Mouse (Mus musculus) liver (tissue): ENCODE measurements around the gene Ndufb10.

ENCODE experiments used
- DNase-seq: peaks from one replicate; pipeline ENCODE4 v3.0.0-alpha.2; 2020; ENCODE audit warnings: mixed read lengths

Ndufb10 gene

GRCm38 (mm10) chr17:24724184-24724583 is at the start of gene Ndufb10:
Gene Ndufb10, minus strand, starts transcription at chr17:24724478.
- peak; percentile 98 for DNase-seq

GRCm38 (mm10) chr17:24773241-24773640 is 49.0 kb upstream of the Ndufb10 start:
- DNase-seq: peak; percentile 18

- no peak for DNase-seq
Measured at GRCm38 (mm10) chr17:24769146-24769545, 44.9 kb upstream of the Ndufb10 start.

GRCm38 (mm10) chr17:24766266-24766875 is 42.1 kb upstream of the Ndufb10 start:
- no peak for DNase-seq

- DNase-seq: no peak
Measured at GRCm38 (mm10) chr17:24765016-24765905, 41.0 kb upstream of the Ndufb10 start.

- DNase-seq: no peak
Measured at GRCm38 (mm10) chr17:24761121-24761520, 36.8 kb upstream of the Ndufb10 start.

- no peak for DNase-seq
Measured at GRCm38 (mm10) chr17:24757394-24757793, 33.1 kb upstream of the Ndufb10 start.

- DNase-seq: peak; percentile 52
Measured at GRCm38 (mm10) chr17:24752415-24753394, 28.4 kb upstream of the Ndufb10 start, which contains the start of gene Hs3st6. Gene Hs3st6, plus strand, starts transcription at chr17:24752988.

GRCm38 (mm10) chr17:24751528-24751927 is 27.2 kb upstream of the Ndufb10 start:
- DNase-seq: no peak

GRCm38 (mm10) chr17:24746986-24747385 is 22.7 kb upstream of the Ndufb10 start:
- no peak for DNase-seq

- peak; percentile 81 for DNase-seq
Measured at GRCm38 (mm10) chr17:24745526-24746497, 21.5 kb upstream of the Ndufb10 start.

GRCm38 (mm10) chr17:24744381-24744780 is 20.1 kb upstream of the Ndufb10 start:
- DNase-seq: no peak

GRCm38 (mm10) chr17:24743896-24744295 is 19.6 kb upstream of the Ndufb10 start:
- no peak for DNase-seq

GRCm38 (mm10) chr17:24742307-24742706 is 18.0 kb upstream of the Ndufb10 start:
- DNase-seq: no peak

- DNase-seq: no peak
Measured at GRCm38 (mm10) chr17:24739926-24740325, 15.6 kb upstream of the Ndufb10 start.

- DNase-seq: no peak
Measured at GRCm38 (mm10) chr17:24738238-24738637, 14.0 kb upstream of the Ndufb10 start.

GRCm38 (mm10) chr17:24737135-24737810 is 13.0 kb upstream of the Ndufb10 start:
- no peak for DNase-seq

GRCm38 (mm10) chr17:24736330-24737051 is 12.2 kb upstream of the Ndufb10 start, which contains the start of gene Msrb1:
Gene Msrb1, plus strand, starts transcription at chr17:24736642.
- DNase-seq: peak; percentile 100

GRCm38 (mm10) chr17:24735446-24735845 is 11.2 kb upstream of the Ndufb10 start:
- no peak for DNase-seq

GRCm38 (mm10) chr17:24734513-24734912 is 10.2 kb upstream of the Ndufb10 start:
- DNase-seq: no peak
